Mouse (Mus musculus) adrenal gland, adult 18-20 months (tissue): ENCODE measurements at regions not wholly inside any gene's neighbourhood (a gene's known extent, or its start where the extent isn't known, plus 50 kb on each side); places are given as distances from the start of the nearest gene placed in this dataset.

ENCODE experiments used
- DNase-seq, 2 experiments: peaks; one replicate each; pipeline ENCODE4 v3.0.0; 2021 to 2022; ENCODE audit warnings: low spot score in 2 of 2

DNA sequence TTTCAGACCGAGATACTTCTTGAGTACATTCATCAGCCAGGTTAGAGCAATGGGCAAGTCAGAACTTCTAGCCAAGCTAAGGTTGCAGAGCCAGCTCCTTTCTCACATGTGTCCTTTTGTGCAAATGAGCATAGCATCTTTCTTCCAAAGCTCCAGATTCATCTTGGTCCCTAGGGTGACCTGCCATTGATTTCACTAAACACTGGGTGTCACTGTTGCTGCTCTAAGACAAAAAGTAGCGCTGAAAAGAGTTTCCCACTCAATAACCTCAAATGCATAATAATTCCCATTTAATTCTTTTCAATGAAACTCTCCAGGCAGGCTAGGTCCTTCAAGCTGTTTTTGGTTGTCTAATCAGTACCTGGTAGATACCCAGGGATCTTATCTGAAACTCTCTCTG, 688.6 kb upstream of the BB014433 start:
- DNase-seq: no peak

DNA sequence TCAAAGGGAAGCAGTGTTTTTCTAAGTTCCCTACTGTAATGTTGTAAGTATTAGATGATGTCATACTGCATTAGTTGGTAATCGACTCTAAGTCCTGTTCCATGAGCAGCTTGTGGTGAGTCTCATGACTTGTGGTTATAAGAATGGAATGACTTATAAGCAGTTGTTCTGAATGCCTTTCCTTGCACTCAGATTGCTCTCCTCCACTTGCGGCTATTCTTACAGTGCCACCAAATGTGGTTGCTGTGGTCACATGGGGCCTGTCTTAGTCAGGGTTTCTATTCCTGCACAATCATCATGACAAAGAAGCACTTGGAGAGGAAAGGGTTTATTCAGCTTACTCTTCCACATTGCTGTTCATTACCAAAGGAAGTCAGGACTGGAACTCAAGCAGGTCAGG, 685.4 kb upstream of the BB014433 start:
- DNase-seq: no peak

- peak; percentile 47 to 60 for DNase-seq
These were observed 683.2 kb upstream of the BB014433 start for GRCm38 (mm10) chr8:15729075-15729474.

DNA sequence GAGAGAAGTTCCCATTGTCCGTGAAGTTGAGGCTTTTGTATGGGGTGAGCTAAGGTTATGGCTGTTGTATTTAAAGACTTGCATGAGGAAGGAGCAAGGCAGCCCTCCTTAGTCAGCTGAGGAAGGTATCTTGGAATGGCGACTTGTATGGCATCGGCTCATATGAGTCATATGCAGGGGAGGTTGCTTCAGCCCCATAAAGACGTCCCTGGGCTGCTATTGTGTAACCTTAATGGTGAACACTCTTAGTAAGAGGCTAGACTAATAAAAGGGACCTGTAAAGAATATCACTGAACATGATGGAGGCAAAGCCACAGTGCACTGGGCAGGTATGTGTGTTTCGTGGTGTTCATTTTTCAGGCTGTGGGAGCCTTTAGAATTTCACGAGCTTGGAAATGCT, 680.4 kb upstream of the BB014433 start:
- DNase-seq: no peak
